In the genomic region with DNA sequence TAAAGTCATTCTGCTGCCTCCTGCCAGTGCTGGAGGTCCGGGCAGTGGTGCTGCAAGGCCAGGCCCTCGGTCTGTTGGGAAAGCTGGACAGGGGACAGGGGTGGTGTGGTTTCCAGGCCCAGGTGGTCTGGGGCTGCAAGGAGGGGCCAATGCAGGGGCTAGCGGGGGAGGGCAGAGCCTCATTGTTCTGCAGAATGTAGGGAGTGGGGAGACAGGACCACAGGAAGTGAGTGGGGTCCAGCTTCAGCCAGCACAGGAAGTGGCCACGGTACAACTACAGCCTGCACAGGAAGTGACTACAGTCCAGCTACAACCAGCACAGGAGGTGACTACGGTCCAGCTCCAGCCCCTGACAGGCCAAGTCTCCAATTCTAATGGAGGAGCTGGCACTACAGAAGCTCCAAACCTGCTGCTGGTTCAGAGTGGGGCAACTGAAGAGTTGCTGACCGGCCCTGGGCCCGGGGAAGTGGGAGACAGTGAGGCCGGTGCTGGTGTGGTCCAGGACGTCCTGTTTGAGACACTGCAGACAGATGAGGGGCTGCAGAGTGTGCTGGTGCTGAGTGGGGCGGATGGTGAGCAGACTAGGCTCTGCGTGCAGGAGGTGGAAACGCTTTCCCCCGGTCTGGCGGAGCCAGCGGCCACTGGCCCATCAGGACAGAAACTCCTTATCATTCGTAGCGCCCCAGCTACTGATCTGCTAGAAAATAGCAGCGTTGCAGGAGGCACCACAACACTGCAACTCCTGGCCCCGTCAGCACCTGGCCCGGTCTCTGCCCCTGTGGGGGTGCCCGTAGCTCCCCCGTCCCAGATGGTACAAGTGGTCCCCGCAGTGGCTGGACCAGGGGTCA, we compare ENCODE assay signal across 8 mouse cellular contexts. TPM values are rescaled to one million over a fixed set of nuclear protein-coding genes. Genes with fewer than 3 reads are reported as not detected.
DNase-seq lines count a peak whose midpoint lies in the region; ATAC-seq and TF ChIP-seq lines count a peak whose summit lies in the region.

No protein-coding gene starts in this region.

- WGBS in heart, embryonic 15.5 days = 37% methylated on average over 23 of the region's 23 CpGs
- WGBS in liver, embryonic 14.5 days (ENCODE audit: insufficient replicate concordance) = 26% methylated on average over 23 of the region's 23 CpGs

- H3K9ac ChIP-seq in heart, embryonic 15.5 days = peak overlapping the region; percentile 28
- H3K9ac ChIP-seq in liver, embryonic 14.5 days (replicated peaks) = no peak overlapping the region

- no peak for TF ChIP-seq EP300 in liver, embryonic 14.5 days (IDR thresholded peaks at IDR 0.05; ENCODE audit: low read depth)

- DNase-seq in adrenal gland, postnatal 14 days = peak; percentile 36
- no peak for DNase-seq in adrenal gland, adult 18-20 months (ENCODE audit: low spot score in 2 of 2)
- peak; percentile 86 for DNase-seq in 416B (ENCODE audit: low read depth)
- DNase-seq in liver, embryonic 14.5 days (ENCODE audit: low read depth in 3 of 3, low spot score in 3 of 3) = no peak
- no peak for DNase-seq in adrenal gland, postnatal 4 days (ENCODE audit: low spot score in 2 of 2)
- no peak for DNase-seq in left cerebral cortex, postnatal 14 days (ENCODE audit: low spot score in 2 of 2)
- DNase-seq in right cerebral cortex, adult 18-20 months = no peak

- no peak for TF ChIP-seq CTCF in liver, embryonic 14.5 days (IDR thresholded peaks at IDR 0.05; ENCODE audit: low read depth)

- H3K4me3 ChIP-seq in heart, embryonic 15.5 days = no peak overlapping the region
- H3K4me3 ChIP-seq in liver, embryonic 14.5 days (ENCODE audit: insufficient read depth in 1 of 2, low read depth in 2 of 2, low read length in 2 of 2) = no peak overlapping the region

- H3K27ac ChIP-seq in heart, embryonic 15.5 days = peak overlapping the region; percentile 80
- H3K27ac ChIP-seq in liver, embryonic 14.5 days = no peak overlapping the region

- no peak for ATAC-seq in heart, embryonic 15.5 days (replicated peaks; ENCODE audit: insufficient number of reproducible peaks, insufficient read depth, low FRiP score, low read depth)
- ATAC-seq in liver, embryonic 14.5 days (ENCODE audit: insufficient read depth) = no peak

- no peaks in the 10 kb centered on the region for H3K27me3 ChIP-seq in heart, embryonic 15.5 days
- H3K27me3 ChIP-seq in liver, embryonic 14.5 days (ENCODE audit: control insufficient read depth, insufficient read depth, low read length) = peaks cover 22% of the 10 kb centered on the region

- peak overlapping the region; percentile 36; the same call in 1 of the 2 replicates for H3K4me2 ChIP-seq in heart, embryonic 15.5 days
- H3K4me2 ChIP-seq in liver, embryonic 14.5 days (ENCODE audit: low read depth) = 0 out of 2 replicates have a peak overlapping the region, but pooled peaks have one; percentile 6

- peaks cover 65% of the 10 kb centered on the region for H3K4me1 ChIP-seq in heart, embryonic 15.5 days (replicated peaks)
- H3K4me1 ChIP-seq in liver, embryonic 14.5 days (replicated peaks; ENCODE audit: control insufficient read depth in 2 of 2, insufficient read depth in 2 of 2, low read length in 1 of 2) = peaks cover under 1 to 6% of the 10 kb centered on the region in 2 experiments

- H3K36me3 ChIP-seq in heart, embryonic 15.5 days = peaks cover 36% of the 10 kb centered on the region
- H3K36me3 ChIP-seq in liver, embryonic 14.5 days (replicated peaks; ENCODE audit: control insufficient read depth, insufficient read depth, low read depth) = peaks cover 16% of the 10 kb centered on the region

- intact Hi-C loops in left cerebral cortex, postnatal 14 days (cut with DNase I) = loop anchor here (5.0 kb wide), 1 partner anchor 79 kb away; the partner anchor contains the start of gene Shisa7

- H3K9me3 ChIP-seq in heart, embryonic 15.5 days (replicated peaks) = no peaks in the 10 kb centered on the region
- H3K9me3 ChIP-seq in liver, embryonic 14.5 days (ENCODE audit: control insufficient read depth, low read length) = no peaks in the 10 kb centered on the region

RNA-seq across cellular contexts. Expression of gene Nat14, which starts 0.6 kb away (rescaled TPM):
- total RNA-seq in adrenal gland, postnatal 14 days (2021) = 6.6 and 8.1 TPM in 2 replicates
- 10 to 100 TPM in 1 of 2 experiments, 1 to 10 TPM in 1; 9.8 to 11.6 TPM for total RNA-seq in adrenal gland, adult 18-20 months (2021)
- polyA plus RNA-seq in heart, embryonic 15.5 days (2015; fragmentation: Nextera tagmentation; extraction: Ambion mirVana) = 4.2 and 5.3 TPM in 2 replicates
- 0.38 and 0.39 TPM in 2 replicates for polyA plus RNA-seq in liver, embryonic 14.5 days (2012; rRNA removed)
- polyA plus RNA-seq in liver, embryonic 14.5 days (2014; fragmentation: Nextera tagmentation; extraction: Ambion mirVana) = 0.10 and 0.11 TPM in 2 replicates
- total RNA-seq in adrenal gland, postnatal 4 days (2021) = 10 to 100 TPM in 1 of 2 experiments, 1 to 10 TPM in 1; 9.9 to 10.1 TPM
- total RNA-seq in left cerebral cortex, postnatal 14 days (2021) = 10 to 100 TPM; 86.6 to 92.4 TPM

RNA-seq across cellular contexts. Expression of gene Ssc5d, which starts 4.4 kb away (rescaled TPM):
- total RNA-seq in adrenal gland, postnatal 14 days (2021) = 3.9 and 5.0 TPM in 2 replicates
- 1 to 10 TPM; 2.2 to 2.5 TPM for total RNA-seq in adrenal gland, adult 18-20 months (2021)
- polyA plus RNA-seq in heart, embryonic 15.5 days (2015; fragmentation: Nextera tagmentation; extraction: Ambion mirVana) = 2.6 and 3.3 TPM in 2 replicates
- 0.12 and 0.14 TPM in 2 replicates for polyA plus RNA-seq in liver, embryonic 14.5 days (2012; rRNA removed)
- polyA plus RNA-seq in liver, embryonic 14.5 days (2014; fragmentation: Nextera tagmentation; extraction: Ambion mirVana) = 0.03 and 0.09 TPM in 2 replicates
- 10 to 100 TPM; 11.8 to 12.1 TPM for total RNA-seq in adrenal gland, postnatal 4 days (2021)
- total RNA-seq in left cerebral cortex, postnatal 14 days (2021) = 1 to 10 TPM; 2.3 to 2.9 TPM

RNA-seq across cellular contexts. Expression of gene Zfp628, which starts 6.2 kb away (rescaled TPM):
- 13.7 and 16.2 TPM in 2 replicates for total RNA-seq in adrenal gland, postnatal 14 days (2021)
- 10 to 100 TPM; 13.9 to 17.2 TPM for total RNA-seq in adrenal gland, adult 18-20 months (2021)
- polyA plus RNA-seq in heart, embryonic 15.5 days (2015; fragmentation: Nextera tagmentation; extraction: Ambion mirVana) = 2.1 and 3.0 TPM in 2 replicates
- 2.9 and 3.7 TPM in 2 replicates for polyA plus RNA-seq in liver, embryonic 14.5 days (2012; rRNA removed)
- polyA plus RNA-seq in liver, embryonic 14.5 days (2014; fragmentation: Nextera tagmentation; extraction: Ambion mirVana) = 1.5 and 1.6 TPM in 2 replicates
- 10 to 100 TPM; 24.4 to 26.9 TPM for total RNA-seq in adrenal gland, postnatal 4 days (2021)
- 10 to 100 TPM; 14.5 to 16.3 TPM for total RNA-seq in left cerebral cortex, postnatal 14 days (2021)

RNA-seq across cellular contexts. Expression of gene Gm36210, which starts 14.9 kb away (rescaled TPM):
- total RNA-seq in adrenal gland, postnatal 14 days (2021) = 0.26 TPM in 1 of 2 replicates, not detected in the other
- not detected for total RNA-seq in adrenal gland, adult 18-20 months (2021)
- polyA plus RNA-seq in heart, embryonic 15.5 days (2015; fragmentation: Nextera tagmentation; extraction: Ambion mirVana) = not detected in 2 replicates
- 0.02 TPM in 1 of 2 replicates, not detected in the other for polyA plus RNA-seq in liver, embryonic 14.5 days (2012; rRNA removed)
- not detected in 2 replicates for polyA plus RNA-seq in liver, embryonic 14.5 days (2014; fragmentation: Nextera tagmentation; extraction: Ambion mirVana)
- under 1 TPM in 1 of 2 experiments, not detected in 1; 0.39 TPM for total RNA-seq in adrenal gland, postnatal 4 days (2021)
- total RNA-seq in left cerebral cortex, postnatal 14 days (2021) = under 1 TPM; 0.29 to 0.34 TPM

RNA-seq across cellular contexts. Expression of gene Sbk2, which starts 43.0 kb away (rescaled TPM):
- 0.63 TPM in 1 of 2 replicates, not detected in the other for total RNA-seq in adrenal gland, postnatal 14 days (2021)
- total RNA-seq in adrenal gland, adult 18-20 months (2021) = 1 to 10 TPM in 1 of 2 experiments, under 1 TPM in 1; 0.96 to 2.5 TPM
- polyA plus RNA-seq in heart, embryonic 15.5 days (2015; fragmentation: Nextera tagmentation; extraction: Ambion mirVana) = 4.8 and 5.3 TPM in 2 replicates
- 0.01 and 0.02 TPM in 2 replicates for polyA plus RNA-seq in liver, embryonic 14.5 days (2012; rRNA removed)
- polyA plus RNA-seq in liver, embryonic 14.5 days (2014; fragmentation: Nextera tagmentation; extraction: Ambion mirVana) = not detected in 2 replicates
- under 1 TPM; 0.50 to 0.90 TPM for total RNA-seq in adrenal gland, postnatal 4 days (2021)
- total RNA-seq in left cerebral cortex, postnatal 14 days (2021) = under 1 TPM in 1 of 2 experiments, not detected in 1; 0.15 TPM

Comparison
In these comparisons a context has a peak if more than half of its experiments do, and no peak if none do; other contexts are left out.
1. DNase-seq: peak in adrenal gland, postnatal 14 days (single experiment) and 416B (single experiment); none in adrenal gland, adult 18-20 months (0 of 2), liver, embryonic 14.5 days (0 of 3), adrenal gland, postnatal 4 days (0 of 2), left cerebral cortex, postnatal 14 days (0 of 2) and right cerebral cortex, adult 18-20 months (single experiment).